Mouse (Mus musculus) liver, adult 2 months (tissue): Measurements from ENCODE around the gene Hpse2. TPM values are rescaled to one million over a fixed set of nuclear protein-coding genes. Genes with fewer than 3 reads are reported as not detected.

Experiments used
- DNase-seq: peaks from one replicate; pipeline ENCODE4 v3.0.0-alpha.2; 2011; ENCODE audit warnings: low read depth, low spot score; ENCODE audit errors: extremely low read depth
- H3K27ac ChIP-seq: fragments of 200-500 bp; replicated peaks from 2 replicates; pipeline ENCODE4 v1.5.1; 2012; ENCODE audit warnings: low read depth, mild to moderate bottlenecking, control low read depth, inconsistent platforms, low read length; ENCODE audit not compliant: insufficient read depth
- H3K27me3 ChIP-seq: fragments of 200-500 bp; 2 replicates; pipeline ENCODE4 v1.6.1; 2012; ENCODE audit warnings: mild to moderate bottlenecking, moderate library complexity, low read length, inconsistent platforms; ENCODE audit not compliant: control insufficient read depth, insufficient read depth
- H3K36me3 ChIP-seq: fragments of 200-500 bp; 2 replicates; pipeline ENCODE4 v1.6.1; 2012; ENCODE audit warnings: low read length, inconsistent platforms; ENCODE audit not compliant: control insufficient read depth, insufficient read depth
- H3K4me1 ChIP-seq: fragments of 200-500 bp; 2 replicates; pipeline ENCODE4 v1.6.1; 2011; ENCODE audit warnings: low read length; ENCODE audit not compliant: control insufficient read depth, insufficient read depth
- H3K4me3 ChIP-seq: fragments of 200-500 bp; 2 replicates; pipeline ENCODE4 v1.5.1; 2011; ENCODE audit warnings: low read depth, mild to moderate bottlenecking, control low read depth, low read length, moderate library complexity; ENCODE audit not compliant: insufficient read depth
- H3K79me2 ChIP-seq: fragments of 200-500 bp; 2 replicates; pipeline ENCODE4 v1.6.1; 2012; ENCODE audit warnings: inconsistent platforms, mild to moderate bottlenecking, low read length, moderate library complexity; ENCODE audit not compliant: control insufficient read depth, insufficient read depth
- H3K9ac ChIP-seq: fragments of 200-500 bp; 2 replicates; pipeline ENCODE4 v1.6.1; 2012; ENCODE audit warnings: low read depth, mild to moderate bottlenecking, control low read depth, inconsistent platforms, low read length
- CTCF ChIP-seq: fragments of 200-500 bp; IDR thresholded peaks from 2 replicates; pipeline ENCODE4 v1.5.1; 2011; ENCODE audit warnings: low read depth, low read length, control low read depth
- POLR2A ChIP-seq: fragments of 200-500 bp; IDR thresholded peaks from 2 replicates; pipeline ENCODE4 v1.6.1; 2011; ENCODE audit warnings: low read length, control low read depth; ENCODE audit not compliant: insufficient read depth; ENCODE audit errors: extremely low read depth
- WGBS: fragments of 180-500 bp; shearing (Covaris S2); methylation state at CpG from one replicate; pipeline ENCODE4 v1.1.7; 2018; 5-methylcytosine and 5-hydroxymethylcytosine counted together
- polyA plus RNA-seq: library from polyadenylated mRNA; depleted of rRNA; stranded (reverse); fragments of >200 nt; gene quantifications from 2 replicates; pipeline ENCODE4 v1.2.3, GENCODE M21; 2012
- total RNA-seq: library from RNA; depleted of rRNA; stranded (reverse); fragments of >200 nt; gene quantifications from 2 replicates; pipeline ENCODE4 v1.2.3, GENCODE M21; 2014

Hpse2 gene
- total and polyA plus RNA-seq, 2 experiments, result not detected

GRCm38 (mm10) chr19:42752363-42752931, 635.7 kb downstream of the Hpse2 start, which contains the start of gene Pyroxd2:
Pyroxd2 (minus strand) TSS chr19:42752775.
- H3K4me3 ChIP-seq, result peak within 1 kb of the TSS; percentile 72
- DNase-seq, result peak; percentile 83
- H3K79me2 ChIP-seq, result no peaks in the 10 kb centered on the region
- WGBS, result under 1% methylated on average over 22 of the region's 22 CpGs
- no peaks in the 10 kb centered on the region for H3K36me3 ChIP-seq
- TF ChIP-seq CTCF, result no peak
- 0 out of 2 replicates have a peak, but pooled peaks have one; percentile 16 for TF ChIP-seq POLR2A
- peaks cover 6% of the 10 kb centered on the region for H3K4me1 ChIP-seq
- H3K27ac ChIP-seq, result peak within 1 kb of the TSS; percentile 82
- no peaks in the 10 kb centered on the region for H3K27me3 ChIP-seq
- peak within 1 kb of the TSS; percentile 80 for H3K9ac ChIP-seq

GRCm38 (mm10) chr19:42750196-42750595, 638.0 kb downstream of the Hpse2 start:
- H3K27ac ChIP-seq, result no peak overlapping the region
- H3K27me3 ChIP-seq, result no peaks in the 10 kb centered on the region
- peaks cover 6% of the 10 kb centered on the region for H3K4me1 ChIP-seq
- no peak overlapping the region for H3K4me3 ChIP-seq
- H3K36me3 ChIP-seq, result no peaks in the 10 kb centered on the region
- peak; percentile 65 for DNase-seq
- TF ChIP-seq CTCF, result no peak
- TF ChIP-seq POLR2A, result no peak
- WGBS, result 59% methylated on average over 11 of the region's 11 CpGs
- no peaks in the 10 kb centered on the region for H3K79me2 ChIP-seq
- no peak overlapping the region for H3K9ac ChIP-seq

GRCm38 (mm10) chr19:42746702-42747101, 641.5 kb downstream of the Hpse2 start:
- no peak for DNase-seq
- TF ChIP-seq POLR2A (no peak), CTCF (no peak)
- WGBS, result 96% methylated on average over 8 of the region's 8 CpGs
- H3K4me3 ChIP-seq, result no peak overlapping the region
- H3K36me3 ChIP-seq, result no peaks in the 10 kb centered on the region
- peaks cover 2% of the 10 kb centered on the region for H3K4me1 ChIP-seq
- H3K27ac ChIP-seq, result no peak overlapping the region
- H3K79me2 ChIP-seq, result no peaks in the 10 kb centered on the region
- no peaks in the 10 kb centered on the region for H3K27me3 ChIP-seq
- no peak overlapping the region for H3K9ac ChIP-seq

GRCm38 (mm10) chr19:42745869-42746224, 642.3 kb downstream of the Hpse2 start:
- no peaks in the 10 kb centered on the region for H3K27me3 ChIP-seq
- no peak overlapping the region for H3K27ac ChIP-seq
- no peak overlapping the region for H3K9ac ChIP-seq
- no peak for TF ChIP-seq CTCF
- no peak for TF ChIP-seq POLR2A
- no peak for DNase-seq
- 87% methylated on average over 4 of the region's 4 CpGs for WGBS
- H3K79me2 ChIP-seq, result no peaks in the 10 kb centered on the region
- H3K36me3 ChIP-seq, result no peaks in the 10 kb centered on the region
- H3K4me3 ChIP-seq, result no peak overlapping the region
- H3K4me1 ChIP-seq, result no peaks in the 10 kb centered on the region

GRCm38 (mm10) chr19:42745084-42745868, 642.9 kb downstream of the Hpse2 start:
- no peak for TF ChIP-seq CTCF
- Histone ChIP-seq H3K27ac (no peak overlapping the region), H3K9ac (no peak overlapping the region), H3K27me3 (no peaks in the 10 kb centered on the region), H3K79me2 (no peaks in the 10 kb centered on the region), H3K4me3 (no peak overlapping the region), H3K4me1 (peaks cover 5% of the 10 kb centered on the region), H3K36me3 (no peaks in the 10 kb centered on the region)
- no peak for DNase-seq
- 91% methylated on average over 9 of the region's 9 CpGs for WGBS

- TF ChIP-seq POLR2A, result no peak
- peak; percentile 93 for TF ChIP-seq CTCF
- H3K36me3 ChIP-seq, result no peaks in the 10 kb centered on the region
- no peaks in the 10 kb centered on the region for H3K79me2 ChIP-seq
- H3K4me1 ChIP-seq, result peaks cover 10% of the 10 kb centered on the region
- H3K27me3 ChIP-seq, result no peaks in the 10 kb centered on the region
- WGBS, result 38% methylated on average over 4 of the region's 4 CpGs
- H3K27ac ChIP-seq, result no peak overlapping the region
- DNase-seq, result peak; percentile 34
- no peak overlapping the region for H3K9ac ChIP-seq
- H3K4me3 ChIP-seq, result no peak overlapping the region
Observed at GRCm38 (mm10) chr19:42744162-42744586, 644.0 kb downstream of the Hpse2 start.
